Mouse (Mus musculus) embryonic facial prominence, embryonic 12.5 days (tissue): ENCODE results near the gene Rhbdd2. TPM values are rescaled to one million over a fixed set of nuclear protein-coding genes. Genes with fewer than 3 reads are reported as not detected.

ENCODE experiments used
- ATAC-seq: fragments of 200-750 bp; cut with Nextera tagmentation; 2 replicates; pipeline ENCODE4 v1.8.0; 2017; ENCODE audit not compliant: insufficient number of reproducible peaks, insufficient read depth, low FRiP score, low TSS enrichment
- H3K27ac ChIP-seq: fragments of 300-500 bp; sonication (generic); 2 replicates; pipeline ENCODE4 v1.5.1; 2016; ENCODE audit warnings: mild to moderate bottlenecking
- H3K27me3 ChIP-seq: fragments of 300-500 bp; sonication (generic); 2 replicates; pipeline ENCODE4 v1.6.1; 2016; ENCODE audit warnings: mild to moderate bottlenecking, moderate library complexity
- H3K36me3 ChIP-seq: fragments of 300-500 bp; sonication (generic); 2 replicates; pipeline ENCODE4 v1.6.1; 2016; ENCODE audit warnings: mild to moderate bottlenecking
- H3K4me1 ChIP-seq: fragments of 300-500 bp; sonication (generic); 2 replicates; pipeline ENCODE4 v1.6.1; 2016
- H3K4me2 ChIP-seq: fragments of 300-500 bp; sonication (generic); replicated peaks from 2 replicates; pipeline ENCODE4 v1.6.1; 2016; ENCODE audit warnings: mild to moderate bottlenecking, moderate library complexity
- H3K4me3 ChIP-seq: fragments of 300-500 bp; sonication (generic); 2 replicates; pipeline ENCODE4 v1.5.1; 2016; ENCODE audit warnings: mild to moderate bottlenecking
- H3K9ac ChIP-seq: fragments of 300-500 bp; sonication (generic); 2 replicates; pipeline ENCODE4 v1.6.1; 2016; ENCODE audit warnings: mild to moderate bottlenecking, moderate library complexity
- H3K9me3 ChIP-seq: fragments of 300-500 bp; sonication (generic); 2 replicates; pipeline ENCODE4 v1.6.1; 2016; ENCODE audit warnings: mild to moderate bottlenecking, moderate library complexity
- WGBS: fragments of 180-500 bp; shearing (Covaris S2); methylation state at CpG from one replicate; pipeline ENCODE4 v1.1.7; 2016; 5-methylcytosine and 5-hydroxymethylcytosine counted together
- polyA plus RNA-seq: library from polyadenylated mRNA; unstranded; fragments of >200 nt; fragmentation: Nextera tagmentation; extraction: Ambion mirVana; gene quantifications from 2 replicates; pipeline ENCODE4 v1.2.1, GENCODE M21; 2016

Rhbdd2 gene
- polyA plus RNA-seq, 1 experiment from 2014 or later: 49.1 TPM

DNA sequence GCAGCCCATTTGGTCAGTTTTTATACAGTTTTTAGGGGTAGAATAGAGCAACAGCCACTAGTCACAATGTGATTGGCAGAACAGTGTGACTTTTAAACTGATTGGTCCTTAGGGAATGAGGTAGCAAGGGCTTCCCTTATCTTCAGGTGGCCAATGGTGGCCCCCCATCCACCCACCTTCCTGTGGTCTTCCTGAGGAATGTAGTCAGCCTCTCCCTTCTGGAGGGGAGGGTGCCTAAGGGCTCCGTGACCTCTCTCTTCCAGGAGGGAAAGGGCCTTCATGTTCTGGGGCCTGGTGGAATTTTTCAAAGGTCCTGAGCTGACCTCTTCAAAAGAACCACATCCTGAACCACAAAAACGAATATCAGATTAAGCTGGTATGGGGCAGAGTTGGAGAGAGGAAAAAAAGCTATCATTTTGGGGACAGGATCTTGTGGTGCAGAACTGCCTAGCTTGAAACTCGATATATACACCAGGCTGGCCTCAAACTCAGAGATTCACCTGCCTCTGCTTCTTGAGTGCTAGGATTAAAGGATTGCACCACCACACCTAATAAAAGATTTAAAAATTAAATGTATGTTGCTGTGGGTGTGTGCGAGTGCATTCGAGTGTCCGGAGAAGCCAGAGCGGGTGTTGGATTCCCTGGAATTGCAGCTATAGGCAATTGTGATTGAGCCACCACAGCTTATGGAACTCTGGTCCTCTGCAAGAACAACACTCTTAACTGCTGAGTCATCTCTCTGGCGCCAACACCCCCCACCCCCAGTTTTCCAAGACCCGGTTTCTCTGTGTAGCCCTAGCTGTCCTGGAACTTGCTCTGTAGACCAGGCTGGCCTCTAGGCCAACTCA, 16.3 kb downstream of the Rhbdd2 start:
- H3K9ac ChIP-seq: no peak overlapping the region
- WGBS: 78% methylated on average over 9 of the region's 9 CpGs
- H3K4me2 ChIP-seq: no peak overlapping the region
- peaks cover 3% of the 10 kb centered on the region; the same call in 1 of the 2 replicates for H3K36me3 ChIP-seq
- H3K27me3 ChIP-seq: no peaks in the 10 kb centered on the region
- no peak overlapping the region for H3K4me3 ChIP-seq
- no peaks in the 10 kb centered on the region for H3K4me1 ChIP-seq
- no peak overlapping the region for H3K27ac ChIP-seq
- no peak for ATAC-seq
- no peaks in the 10 kb centered on the region for H3K9me3 ChIP-seq

DNA sequence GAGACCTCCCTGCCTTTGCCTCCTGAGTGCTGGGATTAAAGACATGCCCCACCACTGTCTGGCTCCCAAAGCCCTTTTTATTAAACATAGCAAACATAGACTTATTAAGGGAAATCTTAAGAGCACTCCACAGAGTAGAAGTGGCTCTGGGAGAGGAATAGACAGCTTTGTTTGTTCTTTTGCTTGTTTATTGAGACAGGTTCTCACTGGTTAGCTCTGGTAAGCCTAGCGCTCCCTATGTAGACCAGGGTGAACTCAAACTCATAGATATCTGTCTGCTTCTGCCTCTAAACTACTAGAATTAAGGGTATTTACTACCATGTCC, 16.9 kb downstream of the Rhbdd2 start:
- no peak overlapping the region for H3K27ac ChIP-seq
- no peaks in the 10 kb centered on the region for H3K9me3 ChIP-seq
- no peak for ATAC-seq
- no peak overlapping the region for H3K4me3 ChIP-seq
- no peak overlapping the region for H3K9ac ChIP-seq
- H3K36me3 ChIP-seq: no peaks in the 10 kb centered on the region
- H3K4me1 ChIP-seq: no peaks in the 10 kb centered on the region
- WGBS: 92% methylated on average over 1 of the region's 1 CpGs
- H3K4me2 ChIP-seq: no peak overlapping the region
- no peaks in the 10 kb centered on the region for H3K27me3 ChIP-seq

DNA sequence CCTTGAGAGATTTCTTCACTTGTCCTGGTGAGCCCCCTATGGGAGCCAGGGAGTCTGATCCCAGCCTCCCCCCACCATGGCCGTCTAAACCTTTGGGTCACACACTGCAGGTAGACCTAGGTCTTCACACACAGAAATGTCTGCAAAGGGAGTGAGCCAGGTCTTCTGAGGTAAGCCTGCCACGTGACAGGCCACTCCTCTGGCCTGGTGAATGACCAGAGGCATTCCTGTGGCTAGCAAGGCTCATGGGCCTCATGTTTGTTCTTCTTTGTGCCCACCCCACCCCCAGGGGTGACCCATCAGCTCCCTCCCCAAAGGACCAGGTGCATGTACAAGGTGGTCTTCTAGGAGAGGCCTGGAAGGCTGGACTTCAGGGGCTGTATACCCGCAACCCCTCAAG, 19.1 kb downstream of the Rhbdd2 start:
- 82% methylated on average over 3 of the region's 3 CpGs for WGBS
- no peaks in the 10 kb centered on the region for H3K9me3 ChIP-seq
- H3K36me3 ChIP-seq: no peaks in the 10 kb centered on the region
- no peak for ATAC-seq
- H3K9ac ChIP-seq: no peak overlapping the region
- H3K4me2 ChIP-seq: no peak overlapping the region
- H3K27ac ChIP-seq: no peak overlapping the region
- H3K4me1 ChIP-seq: no peaks in the 10 kb centered on the region
- no peak overlapping the region for H3K4me3 ChIP-seq
- H3K27me3 ChIP-seq: no peaks in the 10 kb centered on the region

DNA sequence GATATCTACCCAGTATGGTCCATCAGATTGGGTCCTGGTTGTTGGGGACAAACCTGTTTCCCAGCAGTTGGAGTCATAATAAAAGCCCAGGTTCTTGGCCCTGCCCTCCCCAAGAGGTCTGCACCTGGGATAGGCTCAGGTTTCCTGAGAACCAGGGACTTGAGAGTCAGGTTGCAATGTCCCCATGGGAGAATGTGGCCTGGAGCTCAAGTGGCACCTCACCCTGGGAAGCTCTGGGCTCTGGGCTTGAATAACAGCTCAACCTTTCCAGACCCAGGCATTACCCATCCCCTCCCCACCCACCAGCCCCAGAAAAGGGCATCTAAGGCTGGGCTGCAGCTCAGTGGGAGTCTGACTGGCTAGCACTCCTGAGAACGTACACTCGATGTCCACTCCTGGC, 20.8 kb downstream of the Rhbdd2 start:
- H3K27ac ChIP-seq: no peak overlapping the region
- H3K4me2 ChIP-seq: no peak overlapping the region
- no peaks in the 10 kb centered on the region for H3K9me3 ChIP-seq
- H3K4me1 ChIP-seq: no peaks in the 10 kb centered on the region
- H3K27me3 ChIP-seq: no peaks in the 10 kb centered on the region
- no peak overlapping the region for H3K9ac ChIP-seq
- no peak overlapping the region for H3K4me3 ChIP-seq
- WGBS: 57% methylated on average over 2 of the region's 2 CpGs
- no peak for ATAC-seq
- H3K36me3 ChIP-seq: no peaks in the 10 kb centered on the region

DNA sequence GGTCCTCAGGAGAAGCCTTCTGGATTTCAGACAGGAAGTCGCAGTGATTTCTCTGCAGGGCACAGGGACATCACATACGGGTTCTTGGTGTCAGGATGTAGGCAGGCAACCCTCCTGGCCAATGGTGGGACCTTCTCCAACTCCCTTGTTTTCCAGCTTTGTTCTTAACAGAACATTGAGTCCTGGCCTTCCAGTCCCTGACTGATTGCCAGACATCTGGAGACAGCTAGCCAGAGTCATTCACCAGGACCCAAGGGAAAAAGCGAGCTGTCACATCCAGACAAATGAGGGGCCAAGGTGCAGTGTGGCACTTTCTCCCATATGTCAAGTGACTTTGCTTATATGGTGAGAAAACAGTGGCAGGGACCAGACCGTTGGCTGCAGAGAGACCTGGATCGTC, 23.6 kb downstream of the Rhbdd2 start:
- Histone ChIP-seq H3K4me2 (no peak overlapping the region), H3K27ac (no peak overlapping the region), H3K9ac (no peak overlapping the region), H3K27me3 (no peaks in the 10 kb centered on the region), H3K4me1 (no peaks in the 10 kb centered on the region), H3K4me3 (no peak overlapping the region), H3K36me3 (no peaks in the 10 kb centered on the region), H3K9me3 (no peaks in the 10 kb centered on the region)
- WGBS: 76% methylated on average over 5 of the region's 5 CpGs
- ATAC-seq: no peak

DNA sequence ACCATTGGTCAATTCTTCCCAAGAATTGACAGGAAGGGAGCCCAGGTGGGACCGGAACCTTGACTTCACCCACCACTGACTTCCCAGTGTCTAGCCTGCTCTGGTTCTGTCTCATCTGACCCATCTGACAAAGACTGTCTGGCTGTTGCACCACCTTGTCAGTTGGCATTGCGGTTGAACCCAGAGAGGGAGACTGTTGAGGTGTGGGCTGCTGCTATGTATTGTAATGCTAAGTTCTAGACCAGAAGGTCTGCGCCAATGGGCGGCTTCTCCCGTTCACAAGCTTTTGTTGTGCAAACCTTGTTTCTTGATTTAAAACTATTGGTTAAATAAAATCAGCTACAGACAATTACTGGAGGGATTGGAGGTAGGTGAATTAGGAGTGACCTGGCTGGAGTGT, 24.7 kb downstream of the Rhbdd2 start:
- Histone ChIP-seq H3K4me1 (no peaks in the 10 kb centered on the region), H3K4me2 (no peak overlapping the region), H3K27me3 (no peaks in the 10 kb centered on the region), H3K27ac (no peak overlapping the region), H3K9me3 (no peaks in the 10 kb centered on the region), H3K4me3 (no peak overlapping the region), H3K36me3 (no peaks in the 10 kb centered on the region), H3K9ac (no peak overlapping the region)
- no peak for ATAC-seq
- WGBS: 86% methylated on average over 5 of the region's 5 CpGs

DNA sequence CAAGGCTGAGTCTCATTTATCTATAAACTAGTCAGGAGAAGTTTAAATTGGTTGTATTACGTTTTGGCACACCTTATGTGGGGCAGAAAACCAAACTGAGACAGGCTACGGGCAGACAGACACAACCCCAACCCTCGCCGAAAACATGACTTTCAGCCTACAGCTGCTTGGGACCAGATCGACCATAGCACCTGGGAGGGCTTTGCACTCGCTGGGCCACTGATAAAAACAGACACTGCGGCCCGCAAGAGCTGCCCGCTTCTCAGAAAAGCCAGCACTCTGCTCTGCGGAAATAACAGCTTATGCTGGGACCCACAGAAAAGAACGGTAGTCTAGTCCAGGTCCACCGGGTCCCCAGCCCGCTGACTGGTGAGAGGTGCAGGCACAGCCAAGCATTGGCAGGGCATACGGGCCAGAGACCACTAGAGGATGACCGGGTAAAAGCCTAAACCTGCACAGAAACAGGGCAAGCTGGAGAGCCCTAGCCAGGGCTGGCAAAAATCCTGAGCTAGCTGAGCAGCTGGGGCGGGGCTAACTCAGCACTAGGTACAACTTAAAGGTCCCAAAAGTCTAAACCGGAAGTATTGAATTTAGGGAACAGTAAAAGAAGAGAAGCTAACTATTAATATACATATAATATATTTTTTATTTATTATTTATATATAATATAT, 25.4 kb downstream of the Rhbdd2 start:
- Histone ChIP-seq H3K4me1 (no peaks in the 10 kb centered on the region), H3K36me3 (no peaks in the 10 kb centered on the region), H3K4me3 (no peak overlapping the region), H3K27ac (no peak overlapping the region), H3K9me3 (no peaks in the 10 kb centered on the region), H3K27me3 (no peaks in the 10 kb centered on the region), H3K9ac (no peak overlapping the region), H3K4me2 (no peak overlapping the region)
- 51% methylated on average over 17 of the region's 17 CpGs for WGBS
- no peak for ATAC-seq

DNA sequence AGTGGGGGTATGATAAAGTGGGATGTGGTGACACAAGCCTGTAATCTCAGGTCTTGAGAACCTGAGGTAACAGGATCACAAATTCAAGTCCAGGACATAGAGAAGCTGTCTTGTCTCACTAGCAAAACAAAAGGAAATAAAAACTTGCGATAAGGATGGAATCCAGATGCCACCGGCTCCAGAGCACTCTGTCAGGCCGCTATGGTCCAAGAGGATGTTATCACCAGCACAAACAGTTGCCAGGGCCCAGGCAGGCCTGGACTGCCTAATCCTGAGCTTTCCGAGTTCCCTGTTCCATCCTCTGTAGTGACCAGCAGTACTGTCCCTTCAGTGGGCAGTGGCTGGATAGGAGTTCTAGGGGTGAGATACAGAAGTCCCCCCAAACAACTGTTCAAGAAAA, 27.5 kb downstream of the Rhbdd2 start:
- 73% methylated on average over 4 of the region's 4 CpGs for WGBS
- no peak overlapping the region for H3K4me2 ChIP-seq
- no peaks in the 10 kb centered on the region for H3K9me3 ChIP-seq
- no peaks in the 10 kb centered on the region for H3K27me3 ChIP-seq
- H3K27ac ChIP-seq: no peak overlapping the region
- no peak overlapping the region for H3K4me3 ChIP-seq
- no peaks in the 10 kb centered on the region for H3K4me1 ChIP-seq
- no peak overlapping the region for H3K9ac ChIP-seq
- ATAC-seq: no peak
- no peaks in the 10 kb centered on the region for H3K36me3 ChIP-seq

DNA sequence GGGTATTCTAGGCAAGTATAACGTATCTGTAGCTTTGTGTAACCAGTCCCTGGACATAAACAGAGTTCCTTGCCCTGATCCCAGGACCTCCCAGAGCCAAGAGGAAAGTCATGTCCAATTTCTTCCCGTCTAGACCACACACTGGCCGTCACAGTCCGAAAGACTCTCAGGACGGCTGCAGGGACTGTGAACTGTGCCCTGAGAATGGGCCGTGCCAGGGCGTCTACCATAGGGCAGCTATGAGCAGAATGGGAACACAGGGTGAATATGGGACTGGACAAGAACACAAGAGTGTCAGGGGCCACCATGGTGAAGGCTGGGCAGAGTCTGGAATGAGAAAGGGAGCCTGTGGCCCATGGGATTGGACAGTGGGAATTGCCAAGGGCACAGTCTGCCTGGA, 28.1 kb downstream of the Rhbdd2 start:
- WGBS: 84% methylated on average over 7 of the region's 7 CpGs
- no peaks in the 10 kb centered on the region for H3K27me3 ChIP-seq
- ATAC-seq: no peak

DNA sequence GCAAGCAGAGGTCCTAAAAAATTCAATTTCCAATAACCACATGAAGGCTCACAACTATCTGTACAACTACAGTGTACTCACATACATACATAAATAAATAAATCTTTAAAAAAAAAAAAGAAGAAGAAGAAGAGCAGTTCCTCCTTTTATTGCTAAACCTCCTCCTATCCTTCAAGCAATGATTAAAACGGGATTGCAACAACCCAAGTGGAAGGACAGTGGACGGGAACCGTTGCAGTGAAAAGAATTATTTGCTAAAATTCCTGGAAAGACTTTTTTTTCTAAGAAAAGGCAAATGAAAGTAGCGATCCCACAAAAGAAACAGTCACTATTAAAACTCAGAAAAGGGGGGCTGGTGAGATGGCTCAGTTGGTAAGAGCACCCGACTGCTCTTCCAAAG, 34.5 kb downstream of the Rhbdd2 start:
- WGBS: 89% methylated on average over 5 of the region's 5 CpGs
- Histone ChIP-seq H3K27me3 (no peaks in the 10 kb centered on the region), H3K4me1 (peaks cover 7% of the 10 kb centered on the region; the same call in 1 of the 2 replicates), H3K27ac (no peak overlapping the region), H3K36me3 (no peaks in the 10 kb centered on the region), H3K9me3 (no peaks in the 10 kb centered on the region), H3K4me3 (no peak overlapping the region), H3K9ac (no peak overlapping the region), H3K4me2 (no peak overlapping the region)
- ATAC-seq: no peak

More for the DNA sequence above, 28.1 kb downstream of the Rhbdd2 start:
- no peak overlapping the region for H3K27ac ChIP-seq
- H3K4me2 ChIP-seq: no peak overlapping the region
- no peaks in the 10 kb centered on the region for H3K4me1 ChIP-seq
- no peaks in the 10 kb centered on the region for H3K36me3 ChIP-seq
- no peak overlapping the region for H3K4me3 ChIP-seq
- no peaks in the 10 kb centered on the region for H3K9me3 ChIP-seq
- H3K9ac ChIP-seq: no peak overlapping the region

DNA sequence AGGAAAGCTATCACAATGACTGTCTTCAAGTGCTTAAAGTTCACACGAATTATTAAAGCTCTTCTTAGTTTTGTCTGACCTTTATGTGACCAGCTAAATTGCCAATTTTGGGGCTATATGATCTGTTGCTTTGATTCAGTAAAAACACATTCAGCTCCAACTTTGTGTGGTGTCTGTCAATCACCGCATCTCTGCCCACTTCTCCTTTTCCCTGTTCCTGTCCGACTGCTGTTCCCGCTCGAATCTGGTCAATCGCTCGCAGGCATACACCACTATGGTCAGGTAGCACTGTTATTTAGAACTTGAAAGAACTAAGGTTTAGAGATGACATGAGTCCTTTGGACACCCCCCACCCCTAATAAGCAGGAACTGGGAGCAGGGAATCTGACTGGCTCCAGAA, 35.7 kb downstream of the Rhbdd2 start:
- Histone ChIP-seq H3K27ac (no peak overlapping the region), H3K4me2 (no peak overlapping the region), H3K9me3 (no peaks in the 10 kb centered on the region), H3K4me1 (peaks cover 13% of the 10 kb centered on the region), H3K36me3 (no peaks in the 10 kb centered on the region), H3K27me3 (no peaks in the 10 kb centered on the region), H3K9ac (no peak overlapping the region), H3K4me3 (no peak overlapping the region)
- no peak for ATAC-seq
- WGBS: 76% methylated on average over 7 of the region's 7 CpGs

DNA sequence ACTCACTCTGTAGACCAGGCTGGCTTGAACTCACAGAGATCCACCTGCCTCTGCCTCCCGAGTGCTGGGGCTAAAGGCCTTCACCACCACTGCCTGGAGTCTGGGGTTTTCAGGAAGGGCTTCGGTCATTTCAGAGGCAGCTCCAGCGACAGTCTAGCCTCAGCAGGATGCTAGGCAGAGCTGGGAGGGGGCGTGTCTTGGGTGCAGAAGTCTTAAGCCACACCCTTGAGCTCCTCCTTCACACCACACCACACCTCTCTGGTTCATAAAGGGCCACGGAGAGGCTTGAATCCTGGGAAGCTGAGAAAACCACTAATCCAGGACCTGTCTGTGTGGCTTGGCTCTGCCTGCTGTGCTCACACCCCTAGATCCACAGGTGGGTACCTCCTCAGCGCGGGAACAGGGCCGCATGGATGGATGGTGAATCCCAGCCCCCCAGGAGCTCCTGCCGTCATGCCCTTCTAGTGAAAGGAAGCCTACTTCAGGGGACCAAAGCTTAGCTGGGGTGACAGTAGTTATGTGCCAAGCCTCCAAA, 37.4 kb downstream of the Rhbdd2 start, which contains the start of gene Por:
Por (plus strand) TSS at position 293 of the 535 bp plus-strand sequence.
- H3K9ac ChIP-seq: no peak within 1 kb of the TSS
- H3K27me3 ChIP-seq: no peaks in the 10 kb centered on the region
- no peaks in the 10 kb centered on the region for H3K9me3 ChIP-seq
- H3K4me2 ChIP-seq: 0 out of 2 replicates have a peak within 1 kb of the TSS, but pooled peaks have one; percentile 1
- peaks cover 21% of the 10 kb centered on the region for H3K4me1 ChIP-seq
- WGBS: 26% methylated on average over 9 of the region's 9 CpGs
- H3K4me3 ChIP-seq: no peak within 1 kb of the TSS
- no peak within 1 kb of the TSS for H3K27ac ChIP-seq
- no peak for ATAC-seq
- no peaks in the 10 kb centered on the region for H3K36me3 ChIP-seq
